Comparison of ENCODE assay signal across 9 mouse cellular contexts in genomic region chr7:105737648-105738047, GRCm38 (mm10). TPM values are rescaled to one million over a fixed set of nuclear protein-coding genes. Genes with fewer than 3 reads are reported as not detected.
DNase-seq lines count a peak whose midpoint lies in the region; ATAC-seq and TF ChIP-seq lines count a peak whose summit lies in the region.
"Had no signal": no experiment of that assay in that cellular context is flagged by ENCODE, and none has a peak within 500 bp of the region (broad histone marks: within the 10 kb centered on the region; RNA-seq: fewer than 3 reads in every experiment).

No protein-coding gene starts in this region.

- H3K4me3 ChIP-seq in heart, embryonic 13.5 days: peak overlapping the region; percentile 96
- H3K4me3 ChIP-seq in MEL (ENCODE audit: control insufficient read depth in 1 of 2, insufficient read depth in 1 of 2, low read depth in 2 of 2, low read length in 2 of 2): peak overlapping the region; percentile 77 to 99
- peak overlapping the region; percentile 89 for H3K4me3 ChIP-seq in hindbrain, embryonic 10.5 days
- peak overlapping the region; percentile 82 for H3K4me3 ChIP-seq in midbrain, embryonic 11.5 days (ENCODE audit: low read depth, low read length)

- H3K4me1 ChIP-seq in heart, embryonic 13.5 days: peaks cover 37% of the 10 kb centered on the region
- H3K4me1 ChIP-seq in MEL (ENCODE audit: control insufficient read depth in 1 of 2, insufficient read depth in 2 of 2, low read length in 2 of 2): peaks cover 14 to 21% of the 10 kb centered on the region in 2 experiments
- H3K4me1 ChIP-seq in hindbrain, embryonic 10.5 days (replicated peaks): peaks cover 42% of the 10 kb centered on the region
- peaks cover 22% of the 10 kb centered on the region; the same call in 1 of the 2 replicates for H3K4me1 ChIP-seq in midbrain, embryonic 11.5 days (ENCODE audit: control insufficient read depth, insufficient read depth, low read length)

- no peak for TF ChIP-seq CTCF in MEL (IDR thresholded peaks at IDR 0.05 in 2 of 3, conservative IDR thresholded peaks at IDR 0.05 in 1 of 3; ENCODE audit: control insufficient read depth in 1 of 3, insufficient read depth in 1 of 3, low read depth in 2 of 3, low read length in 3 of 3, poor library complexity in 1 of 3, severe bottlenecking in 1 of 3)

- H3K79me2 ChIP-seq in MEL (ENCODE audit: control insufficient read depth, insufficient read depth, low read length, poor library complexity): peaks cover 38% of the 10 kb centered on the region

- ATAC-seq in heart, embryonic 13.5 days (ENCODE audit: extremely low read depth, insufficient number of reproducible peaks, low FRiP score, low TSS enrichment): no peak
- ATAC-seq in midbrain, embryonic 11.5 days (ENCODE audit: low FRiP score): no peak

- peak overlapping the region; percentile 92 for H3K4me2 ChIP-seq in heart, embryonic 13.5 days
- peak overlapping the region; percentile 82 for H3K4me2 ChIP-seq in midbrain, embryonic 11.5 days

- peaks cover 56% of the 10 kb centered on the region for H3K36me3 ChIP-seq in heart, embryonic 13.5 days
- H3K36me3 ChIP-seq in MEL (ENCODE audit: control insufficient read depth in 1 of 2, insufficient read depth in 2 of 2, low read length in 2 of 2): peaks cover 6 to 23% of the 10 kb centered on the region in 2 experiments
- H3K36me3 ChIP-seq in hindbrain, embryonic 10.5 days: peaks cover 54% of the 10 kb centered on the region
- peaks cover 28% of the 10 kb centered on the region for H3K36me3 ChIP-seq in midbrain, embryonic 11.5 days (ENCODE audit: control insufficient read depth, insufficient read depth, low read length)

- WGBS in heart, embryonic 13.5 days: 12% methylated on average over 3 of the region's 3 CpGs
- WGBS in hindbrain, embryonic 10.5 days: 35% methylated on average over 3 of the region's 3 CpGs
- WGBS in midbrain, embryonic 11.5 days: 29% methylated on average over 3 of the region's 3 CpGs

- intact Hi-C loops in heart, postnatal 25 days (cut with DNase I): loop anchor here (2.0 to 5.0 kb wide), 5 partner anchors 15 to 255 kb away; partner anchors contain the start of genes Arfip2, Cavin3, Gm45799 and Mrpl17

- H3K9me3 ChIP-seq in heart, embryonic 13.5 days: no peaks in the 10 kb centered on the region
- H3K9me3 ChIP-seq in MEL (replicated peaks; ENCODE audit: insufficient read depth, low read length): no peaks in the 10 kb centered on the region
- H3K9me3 ChIP-seq in hindbrain, embryonic 10.5 days: no peaks in the 10 kb centered on the region
- H3K9me3 ChIP-seq in midbrain, embryonic 11.5 days (ENCODE audit: control insufficient read depth, low read length): no peaks in the 10 kb centered on the region

- H3K9ac ChIP-seq in heart, embryonic 13.5 days: peak overlapping the region; percentile 99
- H3K9ac ChIP-seq in MEL (ENCODE audit: control insufficient read depth, low read depth, low read length, poor library complexity, severe bottlenecking): peak overlapping the region; percentile 91
- H3K9ac ChIP-seq in midbrain, embryonic 11.5 days (ENCODE audit: low read length): peak overlapping the region; percentile 92; the same call in 1 of the 2 replicates

- no peak for TF ChIP-seq POLR2A in MEL (IDR thresholded peaks at IDR 0.05; ENCODE audit: control insufficient read depth in 1 of 2, insufficient read depth in 1 of 2, low read depth in 1 of 2, low read length in 2 of 2, poor library complexity in 1 of 2)

- no peak for DNase-seq in heart, postnatal 25 days (ENCODE audit: low spot score)
- DNase-seq in MEL (ENCODE audit: low read depth, low spot score): no peak
- DNase-seq in hindbrain, embryonic 10.5 days (ENCODE audit: low spot score): no peak
- DNase-seq in midbrain, embryonic 11.5 days (ENCODE audit: low spot score, missing footprints): peak; percentile 83
- no peak for DNase-seq in thymus, postnatal 36 days
- no peak for DNase-seq in urinary bladder, postnatal 14 days (ENCODE audit: low spot score)
- DNase-seq in frontal cortex, adult 2 months (ENCODE audit: extremely low spot score in 1 of 2, low spot score in 1 of 2): no peak

- H3K27ac ChIP-seq in heart, embryonic 13.5 days (replicated peaks): peak overlapping the region; percentile 98
- H3K27ac ChIP-seq in MEL (ENCODE audit: control insufficient read depth, low read depth, low read length): peak overlapping the region; percentile 74
- H3K27ac ChIP-seq in hindbrain, embryonic 10.5 days: peak overlapping the region; percentile 96; the same call in 1 of the 2 replicates
- no peak overlapping the region for H3K27ac ChIP-seq in midbrain, embryonic 11.5 days (ENCODE audit: low read depth, low read length)

- no peaks in the 10 kb centered on the region for H3K27me3 ChIP-seq in heart, embryonic 13.5 days (replicated peaks)
- no peaks in the 10 kb centered on the region for H3K27me3 ChIP-seq in MEL (ENCODE audit: control insufficient read depth in 1 of 2, insufficient read depth in 2 of 2, low read length in 2 of 2)
- no peaks in the 10 kb centered on the region for H3K27me3 ChIP-seq in hindbrain, embryonic 10.5 days (ENCODE audit: insufficient read depth, poor library complexity, severe bottlenecking)
- H3K27me3 ChIP-seq in midbrain, embryonic 11.5 days (ENCODE audit: control insufficient read depth, insufficient read depth, low read length): no peaks in the 10 kb centered on the region
- H3K27me3 ChIP-seq: Patski had no signal

- no peak for TF ChIP-seq RAD21 in MEL (IDR thresholded peaks at IDR 0.05; ENCODE audit: low read depth, low read length)

- no peak for TF ChIP-seq EP300 in MEL (IDR thresholded peaks at IDR 0.05; ENCODE audit: low read depth in 1 of 2, low read length in 2 of 2)

TF ChIP-seq in MEL, 35 proteins besides CTCF, POLR2A, EP300 and RAD21 (continues in another document):
- TF ChIP-seq JUND (IDR thresholded peaks at IDR 0.05; ENCODE audit: low read depth, low read length): no peak
- no peak for TF ChIP-seq POLR2AphosphoS5 (IDR thresholded peaks at IDR 0.05; ENCODE audit: borderline replicate concordance, low read depth, low read length)
- TF ChIP-seq BHLHE40 (IDR thresholded peaks at IDR 0.05; ENCODE audit: borderline replicate concordance, low read depth, low read length): no peak
- TF ChIP-seq TCF12 (IDR thresholded peaks at IDR 0.05; ENCODE audit: low read depth, low read length): no peak
- TF ChIP-seq USF2 (IDR thresholded peaks at IDR 0.05; ENCODE audit: borderline replicate concordance in 1 of 2, insufficient read depth in 1 of 2, low read depth in 1 of 2, low read length in 2 of 2): no peak

RNA-seq across cellular contexts. Expression of gene Rrp8, which starts 0.5 kb away (rescaled TPM):
- 25.0 and 25.1 TPM in 2 replicates for polyA plus RNA-seq in heart, embryonic 13.5 days (2015; fragmentation: Nextera tagmentation; extraction: Ambion mirVana)
- total RNA-seq in heart, postnatal 25 days (2021): 1 to 10 TPM; 9.5 TPM
- 43.7 and 54.2 TPM in 2 replicates for total RNA-seq in MEL (2012; rRNA removed)
- polyA plus RNA-seq in MEL (2012; ENCODE audit: insufficient read depth in 1 of 2, insufficient read length in 2 of 2, low read depth in 1 of 2, low replicate concordance in 2 of 2, missing spikeins in 1 of 2): 10 to 100 TPM in 1 of 2 experiments, not detected in 1; 66.9 TPM
- 33.6 and 36.2 TPM in 2 replicates for polyA plus RNA-seq in hindbrain, embryonic 10.5 days (2016; fragmentation: Nextera tagmentation; extraction: Ambion mirVana)
- 41.2 and 45.0 TPM in 2 replicates for polyA plus RNA-seq in midbrain, embryonic 11.5 days (2014; fragmentation: Nextera tagmentation; extraction: Ambion mirVana)
- polyA plus RNA-seq in frontal cortex, adult 2 months (2012; rRNA removed): 9.5 and 10.0 TPM in 2 replicates

RNA-seq across cellular contexts. Expression of gene Ilk, which starts 1.3 kb away (rescaled TPM):
- 354 and 386 TPM in 2 replicates for polyA plus RNA-seq in heart, embryonic 13.5 days (2015; fragmentation: Nextera tagmentation; extraction: Ambion mirVana)
- 100 to 1,000 TPM in 1 of 2 experiments, 10 to 100 TPM in 1; 94.4 to 104 TPM for total RNA-seq in heart, postnatal 25 days (2021)
- 48.3 and 49.6 TPM in 2 replicates for total RNA-seq in MEL (2012; rRNA removed)
- 10 to 100 TPM in 1 of 2 experiments, not detected in 1; 76.9 TPM for polyA plus RNA-seq in MEL (2012; ENCODE audit: insufficient read depth in 1 of 2, insufficient read length in 2 of 2, low read depth in 1 of 2, low replicate concordance in 2 of 2, missing spikeins in 1 of 2)
- polyA plus RNA-seq in hindbrain, embryonic 10.5 days (2016; fragmentation: Nextera tagmentation; extraction: Ambion mirVana): 234 and 240 TPM in 2 replicates
- polyA plus RNA-seq in midbrain, embryonic 11.5 days (2014; fragmentation: Nextera tagmentation; extraction: Ambion mirVana): 238 and 241 TPM in 2 replicates
- 145 and 158 TPM in 2 replicates for polyA plus RNA-seq in frontal cortex, adult 2 months (2012; rRNA removed)

RNA-seq across cellular contexts. Expression of gene Taf10, which starts 6.5 kb away (rescaled TPM):
- polyA plus RNA-seq in heart, embryonic 13.5 days (2015; fragmentation: Nextera tagmentation; extraction: Ambion mirVana): 120 and 134 TPM in 2 replicates
- total RNA-seq in heart, postnatal 25 days (2021): 10 to 100 TPM; 90.1 to 90.3 TPM
- 233 and 253 TPM in 2 replicates for total RNA-seq in MEL (2012; rRNA removed)
- 100 to 1,000 TPM in 1 of 2 experiments, not detected in 1; 350 TPM for polyA plus RNA-seq in MEL (2012; ENCODE audit: insufficient read depth in 1 of 2, insufficient read length in 2 of 2, low read depth in 1 of 2, low replicate concordance in 2 of 2, missing spikeins in 1 of 2)
- polyA plus RNA-seq in hindbrain, embryonic 10.5 days (2016; fragmentation: Nextera tagmentation; extraction: Ambion mirVana): 177 and 188 TPM in 2 replicates
- 163 and 195 TPM in 2 replicates for polyA plus RNA-seq in midbrain, embryonic 11.5 days (2014; fragmentation: Nextera tagmentation; extraction: Ambion mirVana)
- polyA plus RNA-seq in frontal cortex, adult 2 months (2012; rRNA removed): 175 and 184 TPM in 2 replicates

RNA-seq across cellular contexts. Expression of gene Tpp1, which starts 14.4 kb away (rescaled TPM):
- 80.7 and 88.2 TPM in 2 replicates for polyA plus RNA-seq in heart, embryonic 13.5 days (2015; fragmentation: Nextera tagmentation; extraction: Ambion mirVana)
- total RNA-seq in heart, postnatal 25 days (2021): 10 to 100 TPM; 37.4 to 40.7 TPM
- total RNA-seq in MEL (2012; rRNA removed): 17.5 and 17.6 TPM in 2 replicates
- polyA plus RNA-seq in MEL (2012; ENCODE audit: insufficient read depth in 1 of 2, insufficient read length in 2 of 2, low read depth in 1 of 2, low replicate concordance in 2 of 2, missing spikeins in 1 of 2): 10 to 100 TPM in 1 of 2 experiments, not detected in 1; 45.4 TPM
- polyA plus RNA-seq in hindbrain, embryonic 10.5 days (2016; fragmentation: Nextera tagmentation; extraction: Ambion mirVana): 57.8 and 59.2 TPM in 2 replicates
- 54.1 and 57.9 TPM in 2 replicates for polyA plus RNA-seq in midbrain, embryonic 11.5 days (2014; fragmentation: Nextera tagmentation; extraction: Ambion mirVana)
- polyA plus RNA-seq in frontal cortex, adult 2 months (2012; rRNA removed): 97.5 and 98.8 TPM in 2 replicates

RNA-seq across cellular contexts. Expression of gene Dchs1, which starts 49.8 kb away (rescaled TPM):
- polyA plus RNA-seq in heart, embryonic 13.5 days (2015; fragmentation: Nextera tagmentation; extraction: Ambion mirVana): 4.7 and 5.9 TPM in 2 replicates
- 10 to 100 TPM in 1 of 2 experiments, 1 to 10 TPM in 1; 9.1 to 10.6 TPM for total RNA-seq in heart, postnatal 25 days (2021)
- 0.03 and 0.08 TPM in 2 replicates for total RNA-seq in MEL (2012; rRNA removed)
- polyA plus RNA-seq in MEL (2012; ENCODE audit: insufficient read depth in 1 of 2, insufficient read length in 2 of 2, low read depth in 1 of 2, low replicate concordance in 2 of 2, missing spikeins in 1 of 2): under 1 TPM in 1 of 2 experiments, not detected in 1; 0.11 TPM
- 9.3 and 13.4 TPM in 2 replicates for polyA plus RNA-seq in hindbrain, embryonic 10.5 days (2016; fragmentation: Nextera tagmentation; extraction: Ambion mirVana)
- 10.7 and 12.7 TPM in 2 replicates for polyA plus RNA-seq in midbrain, embryonic 11.5 days (2014; fragmentation: Nextera tagmentation; extraction: Ambion mirVana)
- 10.5 and 10.6 TPM in 2 replicates for polyA plus RNA-seq in frontal cortex, adult 2 months (2012; rRNA removed)
- polyA plus RNA-seq: Patski had no signal
